Mouse (Mus musculus) heart, embryonic 11.5 days (tissue): ENCODE results near the gene Ogfod1. TPM values are rescaled to one million over a fixed set of nuclear protein-coding genes. Genes with fewer than 3 reads are reported as not detected.
"Not testable (repeated sequence)": the region's sequence is repeated elsewhere in the genome, so short reads cannot be mapped to it uniquely, and the experiment has no call there.

Source experiments
- ATAC-seq: fragments of 200-750 bp; cut with Nextera tagmentation; replicated peaks from 2 replicates; pipeline ENCODE4 v1.8.0; 2017; ENCODE audit warnings: moderate library complexity; ENCODE audit not compliant: insufficient number of reproducible peaks, low FRiP score, low TSS enrichment
- H3K27ac ChIP-seq: fragments of 300-500 bp; sonication (generic); 2 replicates; pipeline ENCODE4 v1.5.1; 2014; ENCODE audit warnings: mild to moderate bottlenecking, low read depth, low read length
- H3K27me3 ChIP-seq: fragments of 300-500 bp; sonication (generic); 2 replicates; pipeline ENCODE4 v1.6.1; 2014; ENCODE audit warnings: mild to moderate bottlenecking, low read length, mixed read lengths; ENCODE audit not compliant: control insufficient read depth, insufficient read depth
- H3K36me3 ChIP-seq: fragments of 300-500 bp; sonication (generic); 2 replicates; pipeline ENCODE4 v1.6.1; 2014; ENCODE audit warnings: mild to moderate bottlenecking, low read length, moderate library complexity, mixed read lengths; ENCODE audit not compliant: control insufficient read depth, insufficient read depth
- H3K4me1 ChIP-seq: fragments of 300-500 bp; sonication (generic); 2 replicates; pipeline ENCODE4 v1.6.1; 2014; ENCODE audit warnings: low read length; ENCODE audit not compliant: control insufficient read depth, insufficient read depth
- H3K4me2 ChIP-seq: fragments of 300-500 bp; sonication (generic); 2 replicates; pipeline ENCODE4 v1.6.1; 2014; ENCODE audit warnings: mild to moderate bottlenecking, moderate library complexity
- H3K4me3 ChIP-seq: fragments of 300-500 bp; sonication (generic); 2 replicates; pipeline ENCODE4 v1.5.1; 2014; ENCODE audit warnings: low read depth, low read length
- H3K9ac ChIP-seq: fragments of 300-500 bp; sonication (generic); 2 replicates; pipeline ENCODE4 v1.6.1; 2014; ENCODE audit warnings: mild to moderate bottlenecking, low read depth, low read length, moderate library complexity
- H3K9me3 ChIP-seq: fragments of 300-500 bp; sonication (generic); replicated peaks from 2 replicates; pipeline ENCODE4 v1.6.1; 2016; ENCODE audit warnings: low read length; ENCODE audit not compliant: control insufficient read depth
- whole genome bisulfite sequencing: fragments of 180-500 bp; shearing (Covaris S2); extraction: QIAGEN DNeasy Blood & Tissue Kit; methylation state at CpG from one replicate; pipeline ENCODE4 v1.1.7; 2014; ENCODE audit not compliant: insufficient replicate concordance; 5-methylcytosine and 5-hydroxymethylcytosine counted together
- polyA plus RNA-seq: library from polyadenylated mRNA; unstranded; fragments of >200 nt; fragmentation: Nextera tagmentation; extraction: Ambion mirVana; gene quantifications from 2 replicates; pipeline ENCODE4 v1.2.1, GENCODE M21; 2014

The Ogfod1 gene
- polyA plus RNA-seq, 1 experiment from 2014 or later = 13.9 TPM

DNA sequence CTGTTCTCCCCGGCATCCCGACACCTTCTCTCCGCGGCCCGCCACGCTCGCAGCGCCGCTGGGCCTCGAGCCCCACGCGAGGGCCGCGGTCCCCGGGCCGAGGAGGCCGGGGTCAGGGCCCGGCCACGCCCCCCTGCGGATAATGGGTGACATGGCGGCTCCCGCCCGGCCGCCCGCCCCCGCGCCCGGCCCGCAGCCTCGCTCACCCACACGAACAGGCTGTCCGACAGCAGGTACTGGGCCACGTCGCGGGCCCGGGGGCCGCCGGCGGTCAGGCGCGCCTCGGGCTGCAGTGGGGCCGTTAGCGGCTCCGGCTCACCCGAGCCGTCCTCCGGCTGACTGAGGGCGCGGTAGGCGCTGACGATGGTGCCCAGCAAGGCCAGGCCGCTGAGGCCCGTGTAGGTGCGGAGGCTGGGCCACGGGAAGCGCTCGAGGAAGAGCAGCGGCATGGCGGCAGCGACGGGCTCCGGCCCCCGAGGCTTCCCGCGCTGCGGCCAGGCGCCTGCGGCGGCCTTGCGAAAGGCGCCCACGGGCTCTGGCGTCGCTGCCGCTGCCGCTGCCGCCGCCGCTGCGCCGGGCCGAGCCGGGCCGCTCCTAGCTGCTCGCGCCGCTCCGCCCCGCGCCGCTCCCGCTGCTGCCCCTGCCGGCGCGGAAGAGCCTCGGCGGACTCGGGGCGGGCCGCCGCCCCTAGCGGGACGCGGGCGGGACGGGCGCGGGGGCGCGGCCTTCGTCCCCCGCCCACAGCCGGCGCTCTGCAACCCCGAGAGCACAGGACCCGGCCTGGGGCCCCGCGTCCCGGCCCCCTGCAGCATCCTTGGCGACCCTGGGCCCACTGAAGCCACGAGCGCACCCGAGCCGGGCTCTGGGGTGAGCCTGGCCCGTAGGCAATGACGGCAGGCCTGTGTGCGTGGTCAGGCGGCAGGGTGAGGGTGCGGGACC, 24.7 kb upstream of the Ogfod1 start, which contains the start of gene Amfr:
TSS of gene Amfr (minus strand) at position 830 of the 939 bp plus-strand sequence.
- Histone ChIP-seq H3K4me3 (peak within 1 kb of the TSS; percentile 96), H3K9me3 (no peaks in the 10 kb centered on the region), H3K4me2 (peak within 1 kb of the TSS; percentile 83), H3K27ac (peak within 1 kb of the TSS; percentile 97), H3K27me3 (no peaks in the 10 kb centered on the region), H3K9ac (peak within 1 kb of the TSS; percentile 99), H3K4me1 (peaks cover 19% of the 10 kb centered on the region), H3K36me3 (no peaks in the 10 kb centered on the region)
- under 1% methylated on average over 98 of the region's 130 CpGs for WGBS
- ATAC-seq = peak; percentile 92

DNA sequence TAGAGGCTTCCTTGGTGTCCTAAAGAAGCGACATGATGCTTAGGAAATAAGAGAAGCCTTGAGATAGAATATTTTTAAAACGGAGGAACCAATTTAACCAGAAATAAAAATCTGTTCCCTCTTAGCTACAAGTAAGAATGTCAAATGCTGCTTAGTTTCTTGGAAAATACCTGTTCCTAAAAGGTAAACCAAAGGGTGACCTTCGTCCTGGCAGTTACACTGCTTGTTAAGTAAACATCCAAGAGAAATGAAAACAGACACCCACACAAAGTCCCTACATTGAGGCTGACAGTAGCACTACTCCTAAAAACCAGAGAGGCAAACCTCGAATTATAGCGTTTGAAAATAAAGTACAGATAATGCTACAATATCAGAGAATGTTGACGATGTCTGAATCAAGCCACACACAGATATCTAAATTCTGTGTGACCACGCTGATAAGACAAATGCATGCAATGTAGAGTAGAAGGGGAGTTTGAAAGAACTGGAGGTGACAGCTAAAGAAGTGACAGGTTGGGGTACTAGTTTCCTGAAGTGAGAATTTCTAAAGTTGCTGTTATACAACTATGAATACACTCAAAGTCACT, 23.9 kb upstream of the Ogfod1 start:
- H3K36me3 ChIP-seq = no peaks in the 10 kb centered on the region
- peaks cover 19% of the 10 kb centered on the region for H3K4me1 ChIP-seq
- H3K9ac ChIP-seq = peak overlapping the region; percentile 99
- peak overlapping the region; percentile 83 for H3K4me2 ChIP-seq
- peak overlapping the region; percentile 97 for H3K27ac ChIP-seq
- no peak for ATAC-seq
- no peaks in the 10 kb centered on the region for H3K9me3 ChIP-seq
- 23% methylated on average over 7 of the region's 7 CpGs for WGBS
- H3K4me3 ChIP-seq = peak overlapping the region; percentile 96
- H3K27me3 ChIP-seq = no peaks in the 10 kb centered on the region

DNA sequence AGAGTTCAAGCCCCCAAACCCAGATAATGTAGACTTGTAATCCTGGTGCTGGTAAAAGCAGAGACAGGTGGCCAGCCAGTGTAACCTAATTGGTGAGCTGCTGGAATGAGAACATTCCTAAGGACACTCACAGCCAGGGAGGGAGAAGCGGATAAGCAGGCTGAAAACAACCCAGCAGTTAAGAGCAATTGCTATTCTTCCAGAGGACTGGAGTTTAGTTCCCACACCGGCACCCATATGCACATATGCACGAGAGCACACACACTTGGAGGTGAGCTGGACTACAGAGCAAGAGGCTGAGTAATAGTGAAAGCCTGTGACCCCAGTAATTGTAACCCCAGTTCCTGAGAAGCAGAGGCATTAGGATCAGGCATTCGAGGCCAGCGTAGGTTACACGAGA, 13.1 kb upstream of the Ogfod1 start:
- no peak overlapping the region for H3K9ac ChIP-seq
- no peak overlapping the region for H3K27ac ChIP-seq
- 94% methylated on average over 6 of the region's 6 CpGs for WGBS
- H3K36me3 ChIP-seq = peaks cover 37% of the 10 kb centered on the region
- no peaks in the 10 kb centered on the region for H3K27me3 ChIP-seq
- ATAC-seq = no peak
- no peak overlapping the region for H3K4me2 ChIP-seq
- H3K4me3 ChIP-seq = no peak overlapping the region
- no peaks in the 10 kb centered on the region for H3K4me1 ChIP-seq
- no peaks in the 10 kb centered on the region for H3K9me3 ChIP-seq

DNA sequence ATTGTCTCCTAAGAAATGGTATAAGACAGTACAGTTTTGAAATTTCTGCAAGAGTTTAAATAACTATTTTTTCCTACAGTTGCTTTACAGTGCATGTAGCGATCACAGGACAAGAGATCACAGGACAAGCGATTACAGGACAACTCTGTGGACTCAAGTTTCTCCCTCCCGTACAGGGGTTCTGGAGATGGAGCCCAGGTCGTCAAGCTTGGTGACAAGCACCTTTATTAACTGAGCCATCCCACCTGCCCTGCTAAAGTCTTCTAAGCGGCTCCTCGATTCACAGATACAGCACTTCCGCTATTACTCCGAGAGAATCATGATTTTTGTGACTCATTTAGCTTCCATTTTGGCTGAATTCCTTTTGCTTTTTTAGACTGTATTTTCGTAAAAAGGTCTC, 7.3 kb upstream of the Ogfod1 start:
- Histone ChIP-seq H3K4me1 (peaks cover 5% of the 10 kb centered on the region), H3K27ac (no peak overlapping the region), H3K9me3 (no peaks in the 10 kb centered on the region), H3K36me3 (peaks cover 25% of the 10 kb centered on the region), H3K9ac (no peak overlapping the region), H3K27me3 (no peaks in the 10 kb centered on the region), H3K4me2 (no peak overlapping the region), H3K4me3 (no peak overlapping the region)
- 92% methylated on average over 9 of the region's 9 CpGs for WGBS
- ATAC-seq = no peak

DNA sequence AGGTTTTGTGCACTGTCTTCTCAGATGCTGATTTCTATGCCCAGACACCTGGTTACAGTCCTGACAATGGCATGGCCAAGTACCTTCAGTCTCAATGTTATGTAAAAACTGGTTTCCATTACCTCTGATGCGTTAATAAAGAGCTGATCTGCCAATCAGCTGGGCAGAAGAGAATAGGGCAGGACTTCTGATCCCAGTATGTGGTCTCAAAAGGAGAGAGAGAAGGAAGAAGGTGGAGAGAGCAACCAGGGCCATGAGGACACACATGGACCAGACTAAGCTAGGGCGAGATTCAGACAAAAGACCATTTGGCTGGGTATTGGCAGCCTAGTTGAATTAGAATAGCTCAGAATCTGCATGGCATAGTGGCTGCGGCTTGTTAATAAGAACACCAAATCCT, 3.4 kb upstream of the Ogfod1 start:
- Histone ChIP-seq H3K9me3 (no peaks in the 10 kb centered on the region), H3K4me3 (no peak overlapping the region), H3K9ac (no peak overlapping the region; the same call in 1 of the 2 replicates), H3K27ac (no peak overlapping the region), H3K36me3 (peaks cover 9% of the 10 kb centered on the region), H3K4me1 (peaks cover 14% of the 10 kb centered on the region), H3K4me2 (no peak overlapping the region), H3K27me3 (no peaks in the 10 kb centered on the region)
- WGBS = 84% methylated on average over 3 of the region's 3 CpGs
- no peak for ATAC-seq

DNA sequence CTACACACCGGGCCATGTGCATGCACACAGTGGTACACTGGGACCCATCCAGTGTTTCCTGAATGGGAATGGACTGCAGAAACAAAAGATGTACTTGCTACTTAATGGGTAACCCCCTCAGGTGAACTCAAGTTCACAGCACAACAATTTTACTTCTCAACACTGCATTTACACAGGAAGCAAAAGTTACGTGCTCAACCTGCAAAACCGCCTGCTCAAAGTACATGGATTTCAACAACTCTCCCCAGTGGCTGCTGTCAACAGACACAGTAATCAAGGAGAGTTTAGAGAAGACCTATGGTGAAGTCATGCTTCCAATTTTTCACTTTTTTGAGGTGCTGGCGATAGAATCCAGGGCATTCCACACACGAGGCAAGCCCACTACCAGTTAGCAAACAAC, 1.8 kb upstream of the Ogfod1 start:
- Histone ChIP-seq H3K9me3 (no peaks in the 10 kb centered on the region), H3K9ac (no peak overlapping the region), H3K36me3 (peaks cover 2% of the 10 kb centered on the region), H3K27ac (no peak overlapping the region), H3K4me1 (peaks cover 14% of the 10 kb centered on the region), H3K4me2 (peak overlapping the region; percentile 85), H3K27me3 (no peaks in the 10 kb centered on the region), H3K4me3 (peak overlapping the region; percentile 0; the same call in 1 of the 2 replicates)
- ATAC-seq = no peak
- 58% methylated on average over 5 of the region's 5 CpGs for WGBS

DNA sequence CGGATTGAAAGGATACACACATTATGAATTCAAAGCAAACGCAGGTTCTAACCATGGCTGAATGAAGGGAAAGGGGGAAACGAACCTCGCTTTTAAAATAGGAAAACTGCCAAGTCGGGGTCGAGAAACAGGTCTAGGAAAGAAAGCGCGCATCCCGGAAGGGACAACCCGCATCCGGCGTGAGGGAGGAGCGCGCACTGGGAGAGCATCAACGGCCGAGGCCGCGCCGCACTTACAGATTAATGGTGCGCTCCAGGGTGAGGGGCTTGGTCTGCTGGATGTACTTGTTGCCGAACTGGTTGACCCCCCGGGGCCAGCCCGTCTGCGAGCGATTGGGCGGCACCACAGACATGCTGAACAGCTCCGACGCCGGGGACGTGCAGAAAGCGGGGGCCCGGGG, 457 bp upstream of the Ogfod1 start:
- H3K9me3 ChIP-seq, H3K36me3 ChIP-seq, H3K27me3 ChIP-seq: not testable (repeated sequence)
- Histone ChIP-seq H3K4me2 (peak overlapping the region; percentile 85), H3K4me1 (peaks cover 14% of the 10 kb centered on the region), H3K9ac (peak overlapping the region; percentile 77), H3K27ac (peak overlapping the region; percentile 82), H3K4me3 (peak overlapping the region; percentile 70)
- WGBS = under 1% methylated on average over 21 of the region's 32 CpGs
- peak; percentile 85 for ATAC-seq

DNA sequence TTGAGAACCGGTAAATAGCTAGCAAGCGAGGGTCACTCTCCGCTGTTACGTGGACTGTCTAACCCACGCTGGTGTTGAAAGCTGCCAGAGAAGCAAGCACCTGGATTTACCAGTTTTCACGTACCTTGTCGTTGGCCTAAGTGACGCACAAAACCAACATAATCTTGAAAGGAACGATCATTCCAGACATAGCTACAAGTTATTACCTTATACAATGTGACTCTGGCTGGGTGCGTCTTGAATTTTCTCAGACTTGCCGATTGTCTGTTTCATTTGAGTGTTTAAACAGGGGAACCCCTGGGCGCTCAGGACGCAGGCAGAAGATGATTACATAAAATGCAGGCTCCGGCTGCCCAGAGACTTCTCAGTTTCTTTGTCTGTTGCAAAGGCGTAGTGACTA, 808 bp downstream of the Ogfod1 start:
- peaks cover 10% of the 10 kb centered on the region for H3K4me1 ChIP-seq
- no peaks in the 10 kb centered on the region for H3K27me3 ChIP-seq
- no peak for ATAC-seq
- peak overlapping the region; percentile 70 for H3K4me3 ChIP-seq
- WGBS = 11% methylated on average over 15 of the region's 15 CpGs
- H3K9me3 ChIP-seq = no peaks in the 10 kb centered on the region
- H3K36me3 ChIP-seq = no peaks in the 10 kb centered on the region
- H3K9ac ChIP-seq = peak overlapping the region; percentile 78
- no peak overlapping the region for H3K27ac ChIP-seq
- H3K4me2 ChIP-seq = peak overlapping the region; percentile 68
